Mouse (Mus musculus): Measurements from ENCODE around the gene Ndufb11. TPM values are rescaled to one million over a fixed set of nuclear protein-coding genes. Genes with fewer than 3 reads are reported as not detected.

Ndufb11 gene
- polyA plus RNA-seq (2012; fragmentation: generic; extraction: Trizol), result 100 to 1,000 TPM; 439 to 488 TPM

DNA sequence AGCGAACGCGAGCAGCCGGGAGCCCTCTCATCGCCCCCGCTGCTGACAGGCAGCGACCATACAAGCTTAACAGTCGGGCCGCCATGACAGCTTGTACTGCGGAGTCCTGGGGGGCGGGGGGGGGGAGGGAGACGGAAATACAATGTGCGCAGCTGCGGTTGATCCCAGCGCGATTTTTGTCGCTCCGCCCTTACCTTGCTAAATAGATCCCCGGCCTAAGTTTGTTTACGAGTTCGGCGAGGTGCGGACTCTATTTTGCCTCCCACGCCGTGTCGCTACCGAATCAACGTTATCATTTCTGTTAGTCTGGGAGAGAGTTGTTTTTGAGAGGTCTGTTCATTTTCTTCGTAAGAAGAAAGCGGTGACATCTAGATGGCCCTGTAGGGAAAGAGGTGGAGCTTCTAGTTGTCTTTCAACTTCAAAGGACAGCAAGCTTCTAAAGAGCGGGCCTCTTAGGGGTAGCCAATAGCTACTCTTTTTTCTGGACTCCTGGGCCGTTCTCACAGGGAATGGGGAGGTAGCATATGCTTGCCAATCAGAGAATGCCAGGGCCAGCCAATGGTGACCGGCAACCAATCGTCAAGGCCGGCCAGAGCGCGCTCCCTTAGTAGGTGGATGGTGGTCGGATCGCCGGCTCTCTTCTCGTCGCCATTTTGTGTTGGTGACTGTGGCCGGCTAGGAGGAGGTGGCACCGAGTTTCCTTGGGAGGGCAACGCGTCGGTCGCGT, at the start of gene Ndufb11, which contains the start of gene Rbm10:
Gene Ndufb11 (minus strand): TSS at position 444 of the 727 bp plus-strand sequence.
Gene Rbm10 (plus strand): TSS at position 328 of the 727 bp plus-strand sequence.

DNA sequence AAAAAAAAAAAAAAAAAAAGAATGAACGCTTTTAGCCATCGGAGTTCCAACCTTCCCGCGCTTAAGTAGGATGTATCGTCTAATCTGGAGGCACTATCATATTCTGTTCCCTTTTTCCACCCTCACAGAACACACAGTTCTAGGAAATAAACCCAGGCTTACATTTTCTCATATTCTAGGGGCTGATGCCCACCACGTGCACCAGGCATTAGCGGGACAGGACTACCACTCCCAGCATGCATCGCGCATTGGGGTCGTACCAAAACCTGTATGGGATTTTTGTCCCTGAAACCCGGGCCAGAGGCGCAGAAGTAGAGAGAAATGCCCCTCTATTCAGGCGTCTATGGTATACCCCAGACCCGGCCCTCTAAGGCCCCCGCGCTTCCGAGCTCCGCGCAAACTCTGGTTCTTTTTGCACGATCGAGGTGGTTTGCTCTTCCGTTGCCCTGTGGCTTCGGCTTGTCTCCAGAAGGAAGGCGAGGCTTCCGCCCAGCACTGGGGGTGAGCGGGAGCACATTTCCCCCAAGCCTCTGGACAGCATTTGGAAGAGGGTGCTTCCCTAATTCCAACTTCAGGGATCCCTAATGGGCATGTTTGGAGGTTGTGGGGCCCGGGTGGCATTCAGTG, 40.7 kb upstream of the Ndufb11 start, which contains the start of gene Uba1:
Gene Uba1 (plus strand): TSS at position 301 of the 627 bp plus-strand sequence.

Other genes with a start within 250 kb of the Ndufb11 start
- gene Jade3, start 191.9 kb downstream of the Ndufb11 start, polyA plus RNA-seq (2012; fragmentation: generic; extraction: Trizol), result under 1 TPM; 0.13 to 0.51 TPM
- gene Rgn, start 67.8 kb downstream of the Ndufb11 start, polyA plus RNA-seq (2012; fragmentation: generic; extraction: Trizol), result under 1 TPM in 1 of 2 experiments, not detected in 1; 0.04 TPM
- 10 to 100 TPM; 25.1 to 34.5 TPM for gene Rbm10, start 116 bp downstream of the Ndufb11 start, polyA plus RNA-seq (2012; fragmentation: generic; extraction: Trizol)
- gene Uba1, start 40.7 kb upstream of the Ndufb11 start, polyA plus RNA-seq (2012; fragmentation: generic; extraction: Trizol), result 100 to 1,000 TPM; 309 to 428 TPM
- 100 to 1,000 TPM in 1 of 2 experiments, 10 to 100 TPM in 1; 82.0 to 124 TPM for gene Cdk16, start 70.3 kb upstream of the Ndufb11 start, polyA plus RNA-seq (2012; fragmentation: generic; extraction: Trizol)
- gene Usp11, start 86.3 kb upstream of the Ndufb11 start, polyA plus RNA-seq (2012; fragmentation: generic; extraction: Trizol), result 10 to 100 TPM in 1 of 2 experiments, 1 to 10 TPM in 1; 2.1 to 15.4 TPM
- gene Araf, start 180.2 kb upstream of the Ndufb11 start, polyA plus RNA-seq (2012; fragmentation: generic; extraction: Trizol), result 10 to 100 TPM; 31.8 to 57.9 TPM